Mouse (Mus musculus): ENCODE results near the gene Diras2. TPM values are rescaled to one million over a fixed set of nuclear protein-coding genes. Genes with fewer than 3 reads are reported as not detected.
A peak's percentile ranks its signal among the peaks of the same experiment; 100 is the strongest.

Diras2 gene
- total RNA-seq, 4 experiments from 2014 or later = 159 to 171 (median 164) TPM

GRCm38 (mm10) chr13:52552822-52553477 lies 21.9 kb upstream of the Diras2 start:
- no peak for DNase-seq (ENCODE audit: low spot score in 2 of 2)

DNA sequence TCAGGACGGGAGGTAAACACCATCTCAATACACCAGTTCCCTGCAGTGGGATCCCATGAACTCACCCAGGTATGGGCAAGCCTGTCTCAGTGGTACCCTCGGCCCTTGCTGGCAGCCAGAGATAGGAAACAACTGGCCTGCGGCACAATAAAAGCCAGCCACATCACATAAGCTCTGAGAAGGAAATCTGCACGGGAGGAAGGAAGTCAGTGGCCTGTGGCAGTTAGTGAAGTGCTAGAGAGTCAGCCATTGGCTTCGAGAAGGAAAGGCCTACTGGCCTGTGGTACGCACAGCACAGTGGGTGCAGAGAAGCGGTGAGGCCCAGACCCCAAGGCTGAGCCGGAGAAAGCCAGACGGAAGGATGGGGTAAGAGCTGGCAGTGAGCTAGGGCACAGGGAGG lies 20.2 kb upstream of the Diras2 start:
- DNase-seq (ENCODE audit: low spot score in 2 of 2) = no peak

GRCm38 (mm10) chr13:52550690-52551193 lies 19.7 kb upstream of the Diras2 start:
- no peak for DNase-seq (ENCODE audit: low spot score in 2 of 2)

- no peak for DNase-seq (ENCODE audit: low spot score in 2 of 2)
Observed at GRCm38 (mm10) chr13:52546288-52546687, 15.2 kb upstream of the Diras2 start.

DNA sequence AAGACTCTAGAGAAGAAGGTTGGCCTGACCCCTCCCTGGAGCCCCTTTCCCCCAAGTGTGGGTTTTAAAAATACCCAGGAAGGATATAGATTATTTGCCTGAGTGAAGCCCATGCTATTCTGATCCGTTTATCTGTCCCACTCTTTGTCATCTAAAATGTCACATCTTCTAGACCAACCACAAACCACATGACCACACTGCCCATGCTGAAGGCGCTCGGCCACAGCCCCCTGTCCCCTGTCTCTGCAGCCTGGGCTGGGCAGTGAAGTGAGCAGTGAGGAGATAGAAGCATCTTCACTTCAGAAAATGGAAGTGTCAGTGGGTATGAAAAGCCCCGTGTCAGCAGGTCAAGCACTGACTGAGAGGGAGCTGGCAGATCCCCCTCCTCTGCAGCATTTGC lies 11.6 kb upstream of the Diras2 start:
- no peak for DNase-seq (ENCODE audit: low spot score in 2 of 2)

GRCm38 (mm10) chr13:52542036-52542526 lies 11.0 kb upstream of the Diras2 start:
- no peak for DNase-seq (ENCODE audit: low spot score in 2 of 2)

GRCm38 (mm10) chr13:52541385-52542035 lies 10.4 kb upstream of the Diras2 start:
- DNase-seq (ENCODE audit: low spot score in 2 of 2) = no peak

DNA sequence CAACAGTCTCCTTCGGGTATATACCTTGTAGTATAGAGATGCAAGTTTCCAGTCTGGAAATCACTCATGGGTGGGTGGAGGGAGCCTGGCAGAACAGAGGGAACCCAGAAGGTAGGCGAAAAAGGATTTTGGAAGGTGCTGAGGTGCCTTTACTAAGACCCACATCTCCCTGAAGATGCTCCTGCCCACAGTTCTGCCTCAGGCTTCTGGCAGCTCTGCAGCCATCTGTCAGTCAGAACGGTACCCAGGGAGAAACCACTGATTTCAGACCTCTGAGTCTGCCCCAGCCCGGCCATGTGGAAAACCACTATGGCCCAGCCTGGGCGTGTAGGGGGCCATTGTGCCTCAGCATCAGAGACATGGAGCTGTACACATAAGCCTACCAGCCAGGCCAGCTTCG lies 8.4 kb upstream of the Diras2 start:
- DNase-seq (ENCODE audit: low spot score in 2 of 2) = no peak

DNA sequence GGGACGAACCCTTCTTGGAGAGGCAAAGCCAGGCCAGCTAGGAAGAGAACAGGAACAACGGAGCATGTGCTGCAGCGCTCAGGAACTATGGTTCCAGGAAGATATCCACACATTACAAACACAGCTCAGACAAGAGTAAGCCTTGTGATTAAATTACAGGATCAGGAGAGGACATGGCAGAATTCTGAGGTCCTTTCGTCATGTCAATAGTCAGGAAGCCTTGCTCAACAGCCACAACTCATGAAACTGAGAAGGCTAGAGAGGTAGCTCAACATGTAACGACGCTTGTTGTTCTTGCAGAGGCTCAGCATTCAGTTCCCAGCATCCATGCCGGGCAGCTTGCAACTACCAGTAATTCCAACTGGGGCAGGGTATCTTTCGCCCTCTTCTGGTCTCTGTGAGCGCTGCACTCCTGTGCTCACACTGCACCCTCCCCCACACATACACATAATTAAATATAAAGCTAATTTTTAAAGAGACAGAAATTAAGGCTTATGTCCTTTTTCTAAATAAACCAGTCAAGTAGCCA lies 7.6 kb upstream of the Diras2 start:
- no peak for DNase-seq (ENCODE audit: low spot score in 2 of 2)

DNA sequence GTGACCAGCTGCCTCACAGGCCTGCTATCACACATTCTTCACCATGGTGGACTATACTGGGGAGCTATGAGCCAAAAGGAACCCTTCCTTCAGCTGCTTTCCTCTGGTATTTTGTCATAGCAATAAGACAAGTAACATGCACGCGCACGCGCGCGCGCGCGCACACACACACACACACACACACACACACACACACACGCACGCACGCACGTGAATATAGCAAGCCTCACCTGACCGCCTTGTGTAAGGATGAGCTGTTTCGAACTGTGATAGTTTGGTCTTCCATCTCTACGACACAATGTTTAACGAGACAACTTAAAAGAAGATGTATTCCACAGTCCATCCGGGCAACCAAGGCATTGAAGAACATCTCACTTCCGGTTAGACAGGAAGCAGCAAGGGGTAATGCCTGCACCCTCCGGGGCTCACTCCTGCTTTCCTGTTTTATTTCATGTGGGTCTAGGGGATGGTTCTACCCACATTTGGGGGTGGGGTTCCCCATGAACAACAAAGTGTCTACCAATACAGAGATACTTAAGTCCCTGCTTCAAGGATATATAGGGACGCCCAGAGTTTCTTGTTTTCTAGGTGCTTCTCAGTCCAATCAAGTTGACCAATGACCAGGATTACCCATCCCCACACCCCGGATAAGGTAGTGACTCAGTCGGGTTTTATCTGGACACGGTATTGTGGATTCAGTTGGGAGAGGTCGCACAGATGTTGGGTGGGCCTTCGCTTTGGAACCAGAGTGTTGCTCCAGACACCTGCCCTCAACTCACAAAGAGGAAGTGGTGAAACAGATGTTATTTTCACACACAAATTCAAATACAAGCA lies 6.9 kb upstream of the Diras2 start:
- DNase-seq (ENCODE audit: low spot score in 2 of 2) = no peak

DNA sequence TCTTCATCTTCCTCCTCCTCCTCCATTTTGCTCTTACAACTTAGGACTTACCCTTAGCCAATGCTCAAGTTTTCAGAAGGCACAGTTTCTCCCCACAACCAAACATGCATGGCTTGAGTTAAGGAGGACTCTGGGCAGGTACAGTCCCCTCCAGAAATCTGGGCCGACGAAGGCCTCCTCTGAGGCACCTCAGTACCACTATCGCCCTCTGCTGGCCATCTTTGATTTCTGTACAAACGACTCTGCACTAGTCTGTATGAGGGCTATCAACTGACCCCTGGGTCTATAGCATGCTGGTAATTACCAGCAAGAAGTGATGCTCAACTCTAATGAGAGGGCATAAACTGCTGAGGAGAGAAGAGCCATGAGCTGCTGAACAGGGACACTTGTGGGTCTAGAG lies 4.5 kb upstream of the Diras2 start:
- DNase-seq (ENCODE audit: low spot score in 2 of 2) = peak in 1 of 2 experiments; percentile 63

DNA sequence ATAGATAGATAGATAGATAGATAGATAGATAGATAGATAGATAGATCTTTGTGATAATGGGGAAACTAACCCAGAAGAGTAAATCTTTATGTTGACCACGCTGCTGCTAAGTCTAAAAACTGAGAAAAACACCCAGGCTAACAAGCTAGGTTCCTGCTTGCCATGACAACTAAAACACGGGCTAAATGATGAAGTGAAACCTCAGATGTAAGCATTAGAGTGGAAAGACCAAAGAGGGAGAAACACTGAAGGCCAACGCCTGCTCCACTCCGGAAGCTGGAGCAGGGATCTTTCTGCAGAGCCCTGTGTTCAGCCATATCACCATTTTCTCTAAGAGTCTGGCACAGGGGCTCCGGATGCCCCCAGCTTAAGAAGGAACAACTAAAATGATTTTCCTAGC lies 2.6 kb upstream of the Diras2 start:
- DNase-seq (ENCODE audit: low spot score in 2 of 2) = no peak

DNA sequence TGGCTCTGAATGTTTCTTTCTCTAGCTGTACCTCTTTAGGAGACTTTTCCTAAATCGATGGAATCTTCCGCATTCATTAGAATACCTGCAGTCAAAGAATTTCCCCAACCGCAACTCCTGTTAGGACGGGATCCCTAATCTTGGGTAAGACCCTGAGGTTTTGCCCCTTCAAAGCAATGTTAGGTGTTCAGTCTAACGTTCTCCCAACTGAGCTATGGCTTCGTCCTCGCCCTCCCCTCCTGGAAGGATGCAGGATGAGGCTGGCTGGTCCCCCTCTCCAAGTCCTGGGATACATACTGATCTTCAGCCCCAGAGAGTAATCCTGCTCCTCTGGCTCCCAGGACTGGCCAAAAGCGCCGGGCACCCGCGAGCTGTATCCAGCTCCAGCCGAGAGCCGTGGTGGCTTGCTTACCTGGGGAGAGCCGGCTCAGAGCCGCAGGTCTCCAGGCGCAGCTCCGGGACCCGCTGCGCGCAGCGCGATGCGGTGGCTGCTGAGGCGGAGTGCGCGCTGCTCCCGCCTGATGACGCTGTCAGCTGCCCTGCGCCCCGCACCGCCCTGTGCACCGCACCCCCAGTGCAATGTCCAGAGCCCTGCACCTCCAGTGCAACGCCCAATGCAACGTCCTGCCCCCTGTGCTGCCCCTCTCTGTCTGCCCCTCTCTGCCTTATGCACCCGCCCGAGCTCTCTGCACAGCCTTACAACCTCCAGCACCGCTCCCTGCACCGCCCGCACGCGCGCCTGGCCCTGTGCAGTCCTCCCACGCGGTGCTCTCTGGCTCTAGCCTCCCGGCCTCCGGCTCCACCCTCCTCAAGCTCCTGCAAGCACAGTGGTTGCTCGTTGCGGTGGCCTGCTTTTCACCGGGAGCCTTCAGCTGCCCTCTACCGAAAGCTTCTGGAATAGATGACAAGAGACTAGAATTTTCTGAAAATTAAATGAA lies 802 bp downstream of the Diras2 start:
- DNase-seq (ENCODE audit: low spot score in 2 of 2) = peak; percentile 79 to 81

DNA sequence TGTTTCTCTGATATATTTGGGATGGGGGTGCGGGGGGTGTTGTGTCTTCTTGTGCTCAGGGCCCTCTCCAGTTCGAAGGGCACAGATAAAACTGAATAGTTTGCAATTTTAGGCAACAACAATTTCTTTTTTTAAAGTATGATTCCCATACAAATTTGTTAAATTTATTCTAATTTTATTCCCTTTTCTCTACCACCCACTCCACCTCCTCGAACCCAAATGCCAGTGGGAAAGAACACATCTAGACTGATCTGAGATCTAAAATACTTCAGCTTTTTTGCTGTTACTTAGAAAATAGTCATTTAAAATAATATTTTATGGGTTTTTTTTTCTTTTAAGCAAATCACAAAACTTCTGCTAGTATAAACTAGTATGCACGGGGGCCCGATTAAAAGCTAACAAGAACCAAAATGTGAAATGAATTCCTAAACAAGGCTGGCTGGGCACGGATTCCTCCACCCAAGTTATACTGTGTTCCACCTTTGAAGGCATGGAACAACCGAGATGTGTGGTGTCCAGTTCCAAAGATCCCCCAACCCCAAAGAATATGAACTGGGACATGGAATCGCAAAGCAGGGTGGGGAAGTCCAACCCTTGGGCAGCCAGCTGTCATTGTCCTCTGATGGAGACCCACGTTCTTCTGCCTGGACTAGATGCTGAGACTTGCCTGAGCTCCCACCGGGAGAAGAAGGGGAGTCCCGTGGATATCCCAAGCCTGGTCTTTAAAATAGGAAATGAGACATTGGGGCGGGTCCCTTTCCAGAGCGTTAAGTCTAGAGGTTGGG lies 1.7 kb downstream of the Diras2 start:
- DNase-seq (ENCODE audit: low spot score in 2 of 2) = no peak

DNA sequence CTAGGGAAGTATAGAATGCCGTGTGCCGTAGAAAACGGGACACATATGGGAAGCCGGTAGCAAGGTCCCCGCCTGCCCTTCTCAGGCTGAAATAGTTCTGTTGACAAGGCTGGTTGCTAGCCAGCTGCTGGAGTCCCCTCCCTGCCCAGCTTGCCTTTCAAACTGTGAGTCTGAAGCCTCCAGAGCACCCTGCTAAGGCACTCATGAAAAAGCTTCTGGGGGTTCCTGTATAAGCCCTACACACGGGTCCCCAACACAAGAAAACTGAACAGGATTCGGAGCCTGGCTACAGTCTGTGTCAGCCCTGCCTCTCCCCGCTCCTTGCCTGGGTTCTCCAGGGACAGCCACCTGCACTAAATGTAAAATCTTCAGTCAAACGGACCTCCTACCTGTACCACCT lies 2.3 kb downstream of the Diras2 start:
- no peak for DNase-seq (ENCODE audit: low spot score in 2 of 2)

- no peak for DNase-seq (ENCODE audit: low spot score in 2 of 2)
Observed at GRCm38 (mm10) chr13:52528281-52528680, 2.8 kb downstream of the Diras2 start.

DNA sequence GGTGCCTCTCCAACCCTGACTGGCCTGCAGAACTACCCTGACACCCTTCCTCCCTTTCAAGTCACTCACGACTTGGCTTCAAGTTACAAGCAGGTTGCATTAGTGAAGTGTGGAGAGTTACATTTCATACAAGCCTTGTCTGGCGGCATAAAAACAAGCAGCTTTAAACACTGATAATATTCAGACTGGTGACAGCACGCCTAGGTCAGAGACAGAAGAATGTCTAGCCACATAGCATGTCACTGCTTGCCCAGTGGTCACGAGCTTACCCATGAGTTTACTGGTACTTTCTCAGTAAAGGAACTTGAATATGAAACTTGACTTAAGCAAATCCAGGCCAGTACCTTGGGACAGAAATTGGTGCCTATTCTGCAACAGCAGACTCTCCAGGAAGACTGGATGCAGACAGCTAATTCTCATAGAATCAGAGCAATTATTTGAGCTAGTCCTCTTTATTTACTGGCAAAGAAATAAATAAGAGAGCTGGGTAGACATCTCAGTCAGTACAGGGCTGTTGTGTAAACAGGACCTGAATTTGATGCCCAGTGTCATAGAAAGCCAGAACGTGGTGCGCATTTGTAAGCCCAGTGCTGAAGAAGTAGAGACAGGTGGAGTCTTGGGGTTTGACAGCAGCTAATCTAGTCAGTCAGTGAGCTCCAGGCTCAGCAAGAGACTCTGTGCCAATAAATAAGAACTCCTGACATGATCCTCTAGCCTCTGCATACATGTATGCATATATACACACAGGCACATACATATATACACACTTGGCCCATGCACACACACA lies 4.6 kb downstream of the Diras2 start:
- no peak for DNase-seq (ENCODE audit: low spot score in 2 of 2)

DNA sequence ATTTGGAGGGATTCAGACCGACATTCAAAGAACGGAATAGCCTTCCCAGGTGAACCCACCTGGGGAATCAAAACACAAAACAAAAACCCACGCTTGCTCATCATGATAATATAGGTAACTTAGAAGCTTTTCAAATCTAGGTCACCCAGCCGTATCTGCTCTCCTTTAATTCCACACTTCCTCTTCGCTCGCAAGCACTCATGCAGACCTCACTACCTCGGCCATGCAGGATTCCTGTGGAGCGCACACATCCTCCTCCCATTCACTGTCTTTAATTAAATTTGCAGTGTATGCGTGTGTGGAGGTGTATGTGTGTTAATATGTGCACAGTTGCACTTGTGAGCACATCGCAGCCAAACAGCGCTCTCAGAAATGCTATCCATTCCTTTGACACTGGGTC lies 6.8 kb downstream of the Diras2 start:
- DNase-seq (ENCODE audit: low spot score in 2 of 2) = no peak

DNA sequence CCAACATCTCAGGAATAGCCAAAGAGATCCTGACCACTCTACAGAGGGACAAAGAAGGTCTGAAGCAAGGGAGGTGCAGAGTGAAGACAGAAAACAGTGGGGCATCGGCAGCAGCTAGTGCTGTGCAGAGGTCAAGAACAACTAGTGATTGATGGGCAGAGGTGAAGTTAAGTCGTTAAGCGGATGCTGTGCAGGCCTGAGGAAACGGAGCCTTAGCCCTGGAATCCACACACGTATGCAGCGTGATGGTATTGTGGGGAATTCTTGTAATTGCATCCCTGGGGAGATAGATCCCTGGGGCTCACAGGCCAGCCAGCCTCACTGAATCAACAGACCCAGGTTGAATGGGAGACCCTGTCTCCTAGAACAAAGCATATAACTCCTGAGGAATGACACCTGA lies 9.9 kb downstream of the Diras2 start:
- DNase-seq (ENCODE audit: low spot score in 2 of 2) = no peak
